Mouse (Mus musculus): ENCODE results near the gene Sec16a. TPM values are rescaled to one million over a fixed set of nuclear protein-coding genes. Genes with fewer than 3 reads are reported as not detected.
A peak's percentile ranks its signal among the peaks of the same experiment; 100 is the strongest.

Sec16a gene
- polyA plus RNA-seq, 1 experiment from 2014 or later: 21.3 TPM

- H3K9ac ChIP-seq: no peak overlapping the region
- WGBS: 62% methylated on average over 1 of the region's 1 CpGs
- H3K27ac ChIP-seq: no peak overlapping the region
- no peak overlapping the region for H3K4me3 ChIP-seq
- peaks cover 33% of the 10 kb centered on the region for H3K4me1 ChIP-seq
- no peaks in the 10 kb centered on the region for H3K27me3 ChIP-seq
- ATAC-seq (ENCODE audit: borderline replicate concordance, extremely low read depth, low FRiP score, low TSS enrichment): no peak
- H3K9me3 ChIP-seq: no peaks in the 10 kb centered on the region
- no peak overlapping the region for H3K4me2 ChIP-seq
- no peaks in the 10 kb centered on the region for H3K36me3 ChIP-seq
These were observed 2.4 kb upstream of the Sec16a start for GRCm38 (mm10) chr2:26447451-26447850.

- peak overlapping the region; percentile 66 for H3K4me3 ChIP-seq
- H3K9me3 ChIP-seq: no peaks in the 10 kb centered on the region
- peak overlapping the region; percentile 91 for H3K4me2 ChIP-seq
- whole genome bisulfite sequencing: 65% methylated on average over 4 of the region's 4 CpGs
- H3K4me1 ChIP-seq: peaks cover 34% of the 10 kb centered on the region
- no peak for ATAC-seq (ENCODE audit: borderline replicate concordance, extremely low read depth, low FRiP score, low TSS enrichment)
- peak overlapping the region; percentile 71 for H3K9ac ChIP-seq
- no peaks in the 10 kb centered on the region for H3K27me3 ChIP-seq
- peaks cover 1% of the 10 kb centered on the region; the same call in 1 of the 2 replicates for H3K36me3 ChIP-seq
- peak overlapping the region; percentile 95 for H3K27ac ChIP-seq
These were observed 1.7 kb upstream of the Sec16a start for GRCm38 (mm10) chr2:26446671-26447070.

DNA sequence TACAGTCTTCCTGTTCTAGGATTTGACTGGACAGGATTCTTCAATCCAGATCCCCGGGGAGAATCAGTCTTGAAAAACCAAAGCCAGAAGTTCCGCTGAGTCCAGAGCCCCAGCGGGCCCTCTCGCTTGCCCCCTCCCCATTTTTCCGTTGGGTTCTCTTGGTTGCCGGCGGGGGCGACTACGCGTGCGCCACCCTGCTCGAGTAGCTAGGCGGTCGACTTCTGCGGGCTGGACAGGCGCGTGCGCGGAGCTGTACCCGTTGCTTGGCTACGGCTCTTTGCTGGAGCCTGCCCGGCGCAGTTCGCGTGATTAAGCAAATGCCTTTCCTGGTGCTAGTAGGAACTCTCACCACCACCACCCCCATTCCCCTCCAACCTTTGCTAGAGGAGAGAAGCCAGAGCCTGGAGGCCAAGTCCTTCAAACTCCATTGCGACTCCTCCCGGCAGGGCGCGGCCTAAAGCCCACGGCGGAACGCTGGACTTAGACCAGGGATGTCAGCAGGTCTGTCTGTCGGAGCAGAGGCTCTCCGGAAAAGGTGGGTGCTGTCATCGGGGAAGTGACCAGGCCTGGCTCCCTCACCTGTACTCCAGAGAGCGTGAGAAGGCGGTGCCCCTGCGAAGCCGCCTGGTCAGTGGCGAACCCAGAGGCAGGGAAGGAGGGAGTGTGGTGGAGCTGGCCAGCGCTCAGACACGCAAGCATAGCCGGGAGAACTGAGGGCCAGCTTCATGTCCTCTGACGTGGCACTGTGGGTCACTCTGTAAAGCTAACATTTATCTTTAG is 840 bp upstream of the Sec16a start:
- Histone ChIP-seq H3K4me3 (peak overlapping the region; percentile 66), H3K4me2 (peak overlapping the region; percentile 91), H3K4me1 (peaks cover 34% of the 10 kb centered on the region), H3K9me3 (no peaks in the 10 kb centered on the region), H3K27ac (peak overlapping the region; percentile 95), H3K27me3 (no peaks in the 10 kb centered on the region), H3K36me3 (peaks cover 9% of the 10 kb centered on the region), H3K9ac (peak overlapping the region; percentile 71)
- ATAC-seq (ENCODE audit: borderline replicate concordance, extremely low read depth, low FRiP score, low TSS enrichment): peak; percentile 87
- WGBS: under 1% methylated on average over 44 of the region's 44 CpGs

GRCm38 (mm10) chr2:26444368-26444767 is 648 bp downstream of the Sec16a start:
- peak overlapping the region; percentile 62 for H3K4me2 ChIP-seq
- 2% methylated on average over 15 of the region's 15 CpGs for WGBS
- H3K4me1 ChIP-seq: peaks cover 34% of the 10 kb centered on the region

GRCm38 (mm10) chr2:26443876-26444275 is 1.1 kb downstream of the Sec16a start:
- whole genome bisulfite sequencing: 5% methylated on average over 3 of the region's 3 CpGs
- Histone ChIP-seq H3K36me3 (peaks cover 29% of the 10 kb centered on the region), H3K4me3 (peak overlapping the region; percentile 66), H3K9me3 (no peaks in the 10 kb centered on the region), H3K27me3 (no peaks in the 10 kb centered on the region), H3K9ac (peak overlapping the region; percentile 86), H3K4me2 (peak overlapping the region; percentile 62), H3K27ac (no peak overlapping the region), H3K4me1 (peaks cover 34% of the 10 kb centered on the region)
- no peak for ATAC-seq (ENCODE audit: borderline replicate concordance, extremely low read depth, low FRiP score, low TSS enrichment)

More at GRCm38 (mm10) chr2:26444368-26444767, 648 bp downstream of the Sec16a start:
- H3K4me3 ChIP-seq: peak overlapping the region; percentile 66
- H3K9me3 ChIP-seq: no peaks in the 10 kb centered on the region
- H3K9ac ChIP-seq: peak overlapping the region; percentile 86
- no peaks in the 10 kb centered on the region for H3K27me3 ChIP-seq
- no peak for ATAC-seq (ENCODE audit: borderline replicate concordance, extremely low read depth, low FRiP score, low TSS enrichment)
- peak overlapping the region; percentile 89 for H3K27ac ChIP-seq
- peaks cover 24% of the 10 kb centered on the region for H3K36me3 ChIP-seq

DNA sequence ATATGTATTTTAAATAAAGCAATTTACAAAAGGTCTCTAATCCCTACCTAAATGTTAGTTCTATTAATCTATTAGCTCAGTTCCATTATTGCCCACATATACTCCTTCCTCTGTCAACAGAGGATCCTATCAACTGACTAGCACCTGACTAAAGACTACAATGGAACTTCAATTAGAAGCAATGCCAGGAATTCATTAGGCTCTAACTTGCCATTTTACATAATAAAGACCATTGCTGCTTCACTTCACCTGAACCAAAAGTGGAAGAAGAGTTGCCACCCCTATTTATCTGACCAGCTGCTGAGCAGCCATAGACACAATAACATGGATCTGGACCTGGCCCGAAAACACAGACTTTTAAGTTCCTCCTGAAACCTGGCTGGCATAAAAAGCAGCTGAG is 2.2 kb downstream of the Sec16a start:
- Histone ChIP-seq H3K9me3 (no peaks in the 10 kb centered on the region), H3K27me3 (no peaks in the 10 kb centered on the region), H3K27ac (no peak overlapping the region), H3K36me3 (peaks cover 40% of the 10 kb centered on the region), H3K4me1 (peaks cover 40% of the 10 kb centered on the region), H3K4me2 (no peak overlapping the region), H3K4me3 (no peak overlapping the region), H3K9ac (no peak overlapping the region)
- ATAC-seq (ENCODE audit: borderline replicate concordance, extremely low read depth, low FRiP score, low TSS enrichment): no peak
- WGBS: 87% methylated on average over 1 of the region's 1 CpGs

- Histone ChIP-seq H3K27ac (no peak overlapping the region), H3K9me3 (no peaks in the 10 kb centered on the region), H3K4me3 (no peak overlapping the region), H3K4me1 (peaks cover 34% of the 10 kb centered on the region), H3K9ac (no peak overlapping the region), H3K27me3 (no peaks in the 10 kb centered on the region), H3K4me2 (no peak overlapping the region), H3K36me3 (peaks cover 41% of the 10 kb centered on the region)
- no peak for ATAC-seq (ENCODE audit: borderline replicate concordance, extremely low read depth, low FRiP score, low TSS enrichment)
- 60% methylated on average over 5 of the region's 5 CpGs for WGBS
These were observed 3.3 kb downstream of the Sec16a start for GRCm38 (mm10) chr2:26441688-26442087.

DNA sequence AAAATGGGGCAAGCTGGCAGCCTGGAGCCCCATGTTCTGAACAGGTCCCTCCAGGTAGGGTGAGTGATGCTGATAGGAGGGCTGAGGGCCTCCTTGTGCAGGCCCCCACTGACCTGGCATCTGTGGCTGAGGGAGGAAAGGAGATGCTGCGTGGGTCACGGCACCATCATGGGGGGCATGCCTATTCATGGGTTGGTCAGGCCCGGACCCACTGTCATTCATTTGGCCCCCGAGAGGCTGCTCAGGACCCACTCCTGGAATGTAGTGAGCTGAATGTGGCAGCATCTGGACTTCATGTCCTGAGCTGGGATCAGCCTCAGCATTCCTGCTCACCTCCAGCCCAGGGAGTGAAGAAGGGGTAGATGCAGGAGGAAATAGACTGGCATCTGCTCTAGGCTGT is 3.8 kb downstream of the Sec16a start:
- no peaks in the 10 kb centered on the region for H3K9me3 ChIP-seq
- H3K4me1 ChIP-seq: peaks cover 31% of the 10 kb centered on the region
- no peak overlapping the region for H3K9ac ChIP-seq
- H3K4me2 ChIP-seq: no peak overlapping the region
- ATAC-seq (ENCODE audit: borderline replicate concordance, extremely low read depth, low FRiP score, low TSS enrichment): no peak
- WGBS: 95% methylated on average over 4 of the region's 4 CpGs
- no peak overlapping the region for H3K4me3 ChIP-seq
- no peaks in the 10 kb centered on the region for H3K27me3 ChIP-seq
- H3K27ac ChIP-seq: no peak overlapping the region
- peaks cover 42% of the 10 kb centered on the region for H3K36me3 ChIP-seq

DNA sequence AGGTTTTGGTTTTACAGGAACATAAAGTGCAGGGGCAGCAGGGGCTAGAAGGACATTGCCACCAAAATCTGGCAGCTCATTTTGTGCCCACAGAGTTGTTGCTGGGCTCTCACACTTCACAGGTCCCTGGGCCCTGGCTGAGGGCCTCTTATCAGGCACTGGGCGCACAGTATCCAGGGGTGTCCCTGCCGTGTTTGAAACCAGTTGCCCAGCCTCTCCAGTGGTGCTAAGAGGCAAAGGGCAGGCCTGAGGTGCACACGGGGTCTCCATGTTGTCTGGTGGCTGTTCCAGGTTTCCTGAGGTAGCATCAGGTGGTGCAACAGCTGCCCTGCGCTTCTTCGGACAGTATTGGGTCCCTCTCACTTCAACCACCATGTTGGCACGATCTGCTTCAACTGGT is 5.3 kb downstream of the Sec16a start:
- no peaks in the 10 kb centered on the region for H3K27me3 ChIP-seq
- no peak overlapping the region for H3K4me2 ChIP-seq
- no peak overlapping the region for H3K4me3 ChIP-seq
- no peak for ATAC-seq (ENCODE audit: borderline replicate concordance, extremely low read depth, low FRiP score, low TSS enrichment)
- H3K27ac ChIP-seq: no peak overlapping the region
- H3K9ac ChIP-seq: no peak overlapping the region
- no peaks in the 10 kb centered on the region for H3K9me3 ChIP-seq
- H3K36me3 ChIP-seq: peaks cover 58% of the 10 kb centered on the region
- H3K4me1 ChIP-seq: peaks cover 28% of the 10 kb centered on the region
- WGBS: 89% methylated on average over 6 of the region's 6 CpGs

DNA sequence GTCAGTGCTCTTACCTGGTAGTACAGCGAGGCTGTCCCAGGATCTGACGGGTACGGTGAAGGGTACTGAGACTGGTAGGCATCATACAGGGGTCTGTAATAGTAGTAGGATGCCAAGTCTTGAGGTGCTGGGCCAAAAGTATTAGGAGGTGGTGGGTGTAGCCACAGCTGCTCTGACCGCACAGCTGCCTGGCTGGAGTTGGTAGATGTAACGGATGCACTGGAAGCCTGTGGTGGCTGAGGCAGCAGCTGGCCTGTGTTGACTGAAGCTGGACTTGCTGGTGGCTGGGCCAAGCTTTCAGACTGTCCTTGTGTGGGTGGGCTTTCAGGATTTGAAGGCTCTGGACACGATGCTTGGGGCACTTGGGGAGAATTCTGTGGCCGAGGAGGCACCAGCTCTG is 6.6 kb downstream of the Sec16a start:
- Histone ChIP-seq H3K4me3 (no peak overlapping the region), H3K27me3 (no peaks in the 10 kb centered on the region), H3K4me2 (no peak overlapping the region), H3K27ac (no peak overlapping the region), H3K9ac (no peak overlapping the region), H3K36me3 (peaks cover 71% of the 10 kb centered on the region), H3K4me1 (peaks cover 19% of the 10 kb centered on the region), H3K9me3 (no peaks in the 10 kb centered on the region)
- no peak for ATAC-seq (ENCODE audit: borderline replicate concordance, extremely low read depth, low FRiP score, low TSS enrichment)
- WGBS: 88% methylated on average over 7 of the region's 7 CpGs

GRCm38 (mm10) chr2:26437221-26437620 is 7.8 kb downstream of the Sec16a start:
- H3K9ac ChIP-seq: no peak overlapping the region
- no peaks in the 10 kb centered on the region for H3K27me3 ChIP-seq
- H3K27ac ChIP-seq: no peak overlapping the region
- H3K36me3 ChIP-seq: peaks cover 82% of the 10 kb centered on the region
- WGBS: 69% methylated on average over 4 of the region's 4 CpGs
- H3K9me3 ChIP-seq: no peaks in the 10 kb centered on the region
- H3K4me2 ChIP-seq: no peak overlapping the region
- H3K4me1 ChIP-seq: peaks cover 10% of the 10 kb centered on the region; the same call in 1 of the 2 replicates
- ATAC-seq (ENCODE audit: borderline replicate concordance, extremely low read depth, low FRiP score, low TSS enrichment): no peak
- H3K4me3 ChIP-seq: no peak overlapping the region

- Histone ChIP-seq H3K27me3 (no peaks in the 10 kb centered on the region), H3K4me2 (no peak overlapping the region), H3K27ac (no peak overlapping the region), H3K9me3 (no peaks in the 10 kb centered on the region), H3K9ac (no peak overlapping the region), H3K4me3 (no peak overlapping the region), H3K36me3 (peaks cover 85% of the 10 kb centered on the region), H3K4me1 (peaks cover 10% of the 10 kb centered on the region; the same call in 1 of the 2 replicates)
- no peak for ATAC-seq (ENCODE audit: borderline replicate concordance, extremely low read depth, low FRiP score, low TSS enrichment)
- WGBS: 87% methylated on average over 7 of the region's 7 CpGs
These were observed 10.0 kb downstream of the Sec16a start for GRCm38 (mm10) chr2:26434791-26435572.
